Mouse (Mus musculus): ENCODE data around the gene Mypn.

Gene Mypn

GRCm38 (mm10) chr10:63099941-63100562 is 103.7 kb downstream of the Mypn start:
- no peak for DNase-seq (ENCODE audit: low spot score)

- DNase-seq (ENCODE audit: low spot score): no peak
Observed at GRCm38 (mm10) chr10:63099521-63099920, 104.2 kb downstream of the Mypn start, which contains the start of gene Atoh7. TSS of gene Atoh7 (plus strand) at chr10:63099651.

- no peak for DNase-seq (ENCODE audit: low spot score)
Observed at GRCm38 (mm10) chr10:63098191-63098590, 105.6 kb downstream of the Mypn start.

- DNase-seq (ENCODE audit: low spot score): no peak
Observed at GRCm38 (mm10) chr10:63096757-63097156, 107.0 kb downstream of the Mypn start.

- DNase-seq (ENCODE audit: low spot score): no peak
Observed at GRCm38 (mm10) chr10:63092616-63093550, 110.9 kb downstream of the Mypn start.

GRCm38 (mm10) chr10:63091915-63092314 is 111.8 kb downstream of the Mypn start:
- no peak for DNase-seq (ENCODE audit: low spot score)

- no peak for DNase-seq (ENCODE audit: low spot score)
Observed at GRCm38 (mm10) chr10:63089758-63090571, 113.8 kb downstream of the Mypn start.

GRCm38 (mm10) chr10:63089103-63089757 is 114.5 kb downstream of the Mypn start:
- no peak for DNase-seq (ENCODE audit: low spot score)

GRCm38 (mm10) chr10:63086304-63086703 is 117.4 kb downstream of the Mypn start:
- no peak for DNase-seq (ENCODE audit: low spot score)

GRCm38 (mm10) chr10:63065988-63066387 is 137.8 kb downstream of the Mypn start:
- DNase-seq (ENCODE audit: low spot score): no peak

All from urinary bladder, postnatal 10 days (tissue).